Mouse (Mus musculus) embryonic fibroblast, embryonic 13.5 days (primary cell): ENCODE data around the gene Aqp9.

Experiments
- CTCF ChIP-seq: IDR thresholded peaks from 2 replicates; pipeline ENCODE4 v1.5.1; 2011; ENCODE audit warnings: mild to moderate bottlenecking, control low read depth, low read length, moderate library complexity, borderline replicate concordance; ENCODE audit not compliant: insufficient read depth
- POLR2A ChIP-seq: IDR thresholded peaks from 2 replicates; pipeline ENCODE4 v1.6.1; 2011; ENCODE audit warnings: low read depth, mild to moderate bottlenecking, control low read depth, low read length, moderate library complexity

DNA sequence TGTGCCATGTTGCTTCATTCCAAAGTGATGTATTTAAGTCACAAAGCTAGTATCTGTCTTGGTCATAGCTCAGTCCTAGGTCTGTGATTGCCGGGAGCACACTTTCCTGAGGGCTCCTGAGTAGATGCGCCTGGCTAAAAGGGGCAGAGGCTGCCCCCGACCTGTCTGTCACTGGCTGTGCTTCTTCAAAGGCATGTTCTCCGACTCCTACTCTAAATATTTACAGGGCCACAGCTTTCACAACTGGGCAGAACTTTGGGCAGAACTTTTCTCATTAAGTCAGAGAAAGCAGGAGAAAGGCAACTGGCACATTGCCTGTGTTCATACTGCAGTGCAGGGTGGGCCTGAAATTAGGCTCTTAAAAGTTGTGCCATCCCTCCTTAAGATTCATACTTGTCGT, 36.7 kb downstream of the Aqp9 start:
- TF ChIP-seq CTCF (no peak), POLR2A (no peak)
